Mouse (Mus musculus) adrenal gland, postnatal 36 days (tissue): ENCODE results near the gene Phf13. TPM values are rescaled to one million over a fixed set of nuclear protein-coding genes. Genes with fewer than 3 reads are reported as not detected.
"Not testable (repeated sequence)": the region's sequence is repeated elsewhere in the genome, so short reads cannot be mapped to it uniquely, and the experiment has no call there.

ENCODE experiments used
- DNase-seq, 2 experiments: peaks; one replicate each; pipeline ENCODE4 v3.0.0; 2021; ENCODE audit warnings: mixed read lengths in 1 of 2
- long read RNA-seq, 2 experiments: library from polyadenylated mRNA; stranded (forward); transcript quantifications; one replicate each; pipeline ENCODE4 v2.0.0; 2021; ENCODE audit warnings: borderline sequencing depth in 2 of 2
- total RNA-seq, 2 experiments: library from RNA; stranded (reverse); gene quantifications; 2 replicates each; pipeline ENCODE4 v1.2.3; 2021

The Phf13 gene
- total RNA-seq = 10 to 100 TPM; 17.2 to 17.7 TPM
- long read RNA-seq, experiment 1, transcript Phf13-201 (4 exons, 3,205 nt) = major isoform, 5 of 8 reads
- long read RNA-seq, experiment 1, partial matches to known transcripts = 1 of 8 reads
- long read RNA-seq, experiment 1, other reads (novel, unspliced or antisense) = 2 of 8 reads
- long read RNA-seq, experiment 2, partial matches to known transcripts = 1 of 5 reads
- long read RNA-seq, experiment 2, other reads (novel, unspliced or antisense) = 1 of 5 reads

GRCm38 (mm10) chr4:151996173-151996950 lies at the start of gene Phf13:
TSS of gene Phf13 (minus strand) at chr4:151996258.
- peak; percentile 99 for DNase-seq

- no peak for DNase-seq
Measured at GRCm38 (mm10) chr4:152044609-152045008, 48.6 kb upstream of the Phf13 start.

- no peak for DNase-seq
Measured at GRCm38 (mm10) chr4:152043171-152043570, 47.1 kb upstream of the Phf13 start.

- no peak for DNase-seq
Measured at GRCm38 (mm10) chr4:152041924-152042641, 46.0 kb upstream of the Phf13 start.

DNA sequence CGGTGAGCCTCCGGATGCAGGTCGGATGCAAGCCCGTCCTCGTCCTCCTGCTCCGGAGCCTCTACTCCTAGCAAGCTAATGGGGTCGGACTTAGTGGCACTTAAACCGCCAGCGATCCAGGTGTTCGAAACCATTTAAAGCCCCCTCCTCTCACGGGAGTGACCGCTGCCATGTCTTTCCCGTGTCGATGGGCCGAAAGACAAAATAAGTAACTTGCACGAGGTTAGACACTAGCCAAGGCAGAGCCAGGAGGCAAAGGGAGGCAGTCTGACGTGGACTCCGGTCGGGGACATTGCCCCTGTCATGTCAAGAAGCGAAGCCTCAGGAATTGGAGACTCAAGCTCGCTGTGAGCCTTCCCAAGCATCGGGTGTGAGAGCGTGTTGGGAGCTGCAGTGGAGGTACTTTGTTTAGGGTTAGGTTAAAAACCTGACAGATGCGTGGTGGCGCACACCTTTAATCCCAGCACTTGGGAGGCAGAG lies 43.8 kb upstream of the Phf13 start:
- peak in 1 of 2 experiments; percentile 15 for DNase-seq

DNA sequence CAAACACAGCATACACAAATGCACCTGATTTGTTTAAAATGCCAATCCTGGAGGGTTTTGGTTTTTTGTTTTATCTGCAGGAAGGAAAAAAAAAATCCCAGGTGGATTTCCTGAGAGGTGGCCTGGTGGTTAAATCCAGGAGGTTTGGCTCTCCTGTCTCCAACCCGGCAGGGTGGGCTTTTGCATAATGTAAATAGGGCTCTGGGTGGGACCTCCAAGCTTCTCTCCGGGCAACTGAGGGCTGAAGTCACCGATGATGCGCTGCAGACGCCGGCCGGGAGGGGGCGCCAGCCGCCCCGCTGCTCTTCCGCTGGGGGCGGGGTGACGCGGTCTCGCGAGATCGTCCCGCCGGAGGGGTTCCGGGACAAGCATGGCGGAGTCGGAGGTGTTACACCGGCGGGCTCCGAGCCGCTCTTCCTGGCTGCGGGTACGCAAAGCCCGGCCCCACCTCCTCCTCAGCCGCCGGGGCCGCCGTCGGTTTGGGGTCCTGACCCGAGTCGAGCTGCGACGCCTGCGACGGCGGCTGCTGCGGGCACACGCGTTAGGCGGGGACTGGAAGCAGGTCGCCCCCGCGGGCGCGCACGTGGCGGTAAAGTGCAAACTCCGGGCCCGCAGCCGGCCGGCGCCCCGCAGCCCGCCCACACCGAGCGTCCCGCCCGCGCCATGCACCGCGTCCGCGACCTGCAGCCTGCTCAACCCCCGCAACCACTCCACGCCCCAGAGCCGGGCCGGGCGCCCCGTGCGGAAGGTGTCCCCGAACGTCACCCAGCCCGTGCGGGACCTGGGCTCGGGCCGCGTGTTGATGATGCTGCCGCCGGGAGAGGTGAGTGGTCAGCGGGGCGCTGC lies 43.1 kb upstream of the Phf13 start, which contains the start of gene Nol9:
TSS of gene Nol9 (plus strand) at position 337 of the 846 bp plus-strand sequence.
- DNase-seq = peak; percentile 96 to 98

DNA sequence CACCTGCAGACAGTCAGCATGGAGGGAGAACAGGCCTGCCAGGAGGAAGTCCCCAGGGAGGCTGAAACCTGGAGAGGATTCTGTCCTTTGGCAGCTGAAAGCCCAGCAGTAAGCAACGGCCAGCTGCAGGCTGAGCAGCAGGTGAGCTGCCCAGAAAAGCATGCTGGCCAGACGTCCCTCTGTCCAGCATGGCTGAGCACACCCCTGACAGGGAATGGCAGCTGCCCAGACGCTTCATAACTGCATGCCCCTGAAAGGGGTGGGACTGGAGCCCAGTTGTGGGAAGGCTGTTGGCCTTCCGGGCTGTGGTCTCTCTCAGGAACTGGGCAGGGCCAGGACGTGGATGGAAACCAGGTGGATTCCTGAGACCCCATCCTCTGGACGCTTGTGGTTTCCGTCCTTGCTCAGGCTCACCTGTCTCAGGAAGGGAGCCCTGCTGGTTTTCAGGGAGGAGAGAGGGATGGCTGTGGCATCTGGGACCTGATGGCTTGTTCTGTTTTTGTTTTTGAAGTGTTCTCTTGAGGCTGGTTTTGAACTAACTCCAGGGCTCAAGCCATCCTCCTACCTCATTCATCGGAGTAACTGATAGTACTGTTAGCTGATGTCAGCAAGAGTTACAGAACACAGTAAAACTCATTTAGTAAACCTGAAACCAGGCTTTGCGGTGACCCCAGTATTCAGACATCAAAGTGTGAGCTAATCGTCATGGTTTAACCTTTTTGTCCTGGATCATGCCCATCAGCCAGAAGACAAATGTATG lies 42.3 kb upstream of the Phf13 start, which contains the start of gene Tas1r1:
TSS of gene Tas1r1 (minus strand) at position 344 of the 760 bp plus-strand sequence.
- DNase-seq = no peak

DNA sequence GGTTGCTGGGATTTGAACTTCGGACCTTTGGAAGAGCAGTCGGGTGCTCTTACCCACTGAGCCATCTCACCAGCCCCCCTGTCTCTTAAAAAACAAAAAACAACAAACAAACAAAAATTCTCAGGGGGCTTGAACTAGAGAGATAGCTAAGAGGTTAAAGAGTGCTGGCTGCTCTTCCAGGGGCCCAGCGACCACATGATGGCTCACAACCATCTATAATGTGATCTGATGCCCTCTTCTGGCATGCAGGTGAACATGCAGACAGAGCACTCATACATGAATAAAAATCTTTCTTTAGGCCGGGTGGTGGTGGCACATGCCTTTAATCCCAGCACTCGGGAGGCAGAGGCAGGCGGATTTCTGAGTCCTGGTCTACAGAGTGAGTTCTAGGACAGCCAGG lies 40.4 kb upstream of the Phf13 start:
- not testable (repeated sequence) for DNase-seq

- no peak for DNase-seq
Measured at GRCm38 (mm10) chr4:152032922-152033321, 36.9 kb upstream of the Phf13 start.

- DNase-seq = no peak
Measured at GRCm38 (mm10) chr4:152029997-152030396, 33.9 kb upstream of the Phf13 start.

DNA sequence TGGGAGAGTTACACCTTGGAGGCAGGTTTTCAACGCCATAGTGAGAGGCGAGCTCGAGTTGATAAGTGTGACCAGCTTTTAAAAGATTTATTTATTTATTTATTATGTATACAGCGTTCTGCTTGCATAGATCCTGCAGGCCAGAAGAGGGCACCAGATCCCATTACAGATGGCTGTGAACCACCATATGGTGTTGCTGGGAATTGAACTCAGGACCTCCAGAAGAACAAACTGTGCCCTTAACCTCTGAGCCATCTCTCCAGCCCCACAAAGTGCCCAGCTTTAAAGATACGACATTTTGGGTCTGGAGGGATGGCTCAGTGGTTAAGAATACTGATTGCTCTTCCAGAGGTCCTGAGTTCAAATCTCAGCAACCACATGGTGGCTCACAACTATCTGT lies 33.0 kb upstream of the Phf13 start:
- peak; percentile 25 to 52 for DNase-seq

- DNase-seq = no peak
Measured at GRCm38 (mm10) chr4:152028456-152028855, 32.4 kb upstream of the Phf13 start.

GRCm38 (mm10) chr4:152027524-152027923 lies 31.5 kb upstream of the Phf13 start, which contains the start of gene Zbtb48:
TSS of gene Zbtb48 (minus strand) at chr4:152027671.
- peak; percentile 97 to 98 for DNase-seq

DNA sequence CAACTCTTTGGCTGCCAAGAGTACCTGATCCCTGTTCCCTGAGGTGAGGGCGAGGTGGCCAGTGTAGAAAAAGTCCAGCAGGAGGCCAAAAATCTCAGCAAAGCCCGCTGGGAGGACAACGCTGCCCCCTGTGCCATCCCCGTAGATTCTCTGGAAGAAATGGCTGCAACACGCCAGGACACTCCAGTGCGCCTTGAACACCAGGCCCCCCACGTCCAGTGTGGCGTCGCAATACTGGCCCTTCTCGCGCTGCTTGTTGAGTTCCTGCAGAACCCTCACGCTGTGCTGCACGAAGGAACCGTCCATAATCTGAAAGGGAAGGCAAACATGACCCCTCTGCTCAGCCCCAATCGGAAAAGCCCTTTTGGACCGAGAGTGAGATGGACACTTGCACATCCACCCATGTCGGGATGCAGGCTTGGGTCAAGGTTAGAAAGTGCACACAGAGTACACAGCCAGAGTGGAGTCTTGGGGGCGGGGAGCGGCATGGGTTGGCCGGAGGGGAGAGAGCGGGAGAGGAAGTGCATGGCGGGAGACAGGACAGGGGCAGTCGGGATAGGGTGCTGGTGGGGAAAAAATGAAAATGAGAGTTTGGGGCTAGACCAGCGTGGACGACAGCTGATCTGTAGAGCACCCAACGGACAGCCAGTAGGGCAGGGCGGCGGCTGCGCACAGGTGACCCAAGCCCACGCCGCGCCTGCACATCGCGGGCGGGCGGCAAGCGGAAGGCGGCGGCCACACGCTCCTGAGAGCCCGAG lies 30.9 kb upstream of the Phf13 start:
- DNase-seq = peak; percentile 47 to 70

DNA sequence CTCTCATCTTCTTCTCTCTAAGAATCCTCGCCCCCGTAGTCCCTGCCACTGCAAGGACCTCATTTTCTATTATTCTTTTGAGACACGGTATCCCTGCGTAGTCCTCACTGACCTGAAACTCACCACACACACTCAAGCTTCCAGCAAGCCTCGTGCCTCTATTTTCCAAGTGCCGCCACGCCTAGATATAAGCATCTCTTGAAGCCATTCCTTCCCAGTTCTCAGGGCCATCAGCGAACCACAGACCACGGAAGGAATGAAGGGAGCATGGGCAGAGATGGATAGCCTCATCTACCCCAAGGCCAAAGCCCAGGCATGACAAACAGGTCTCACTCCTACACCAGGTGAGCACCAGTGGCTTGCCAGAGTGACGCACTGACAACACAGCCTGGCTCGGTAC lies 28.5 kb upstream of the Phf13 start:
- DNase-seq = no peak

DNA sequence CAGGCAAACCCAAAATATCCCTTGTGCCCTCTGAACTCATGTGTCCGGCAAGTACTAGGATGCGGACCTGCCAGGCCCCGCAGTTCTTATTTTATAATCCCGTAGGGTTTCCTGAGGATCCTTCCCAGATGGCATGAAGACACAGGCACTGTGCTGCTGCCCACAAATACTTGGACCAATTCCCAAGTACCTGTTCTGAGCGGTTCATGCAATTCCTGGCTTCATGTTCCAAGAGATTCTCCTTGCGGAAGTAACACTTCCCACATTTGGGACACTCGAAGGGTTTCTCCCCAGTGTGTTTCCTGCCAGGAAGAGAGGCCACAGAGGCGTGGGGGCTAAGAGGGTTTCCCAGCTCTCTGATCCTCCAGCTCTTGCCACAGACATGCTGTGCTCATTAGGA lies 26.4 kb upstream of the Phf13 start:
- no peak for DNase-seq

GRCm38 (mm10) chr4:152021568-152022097 lies 25.6 kb upstream of the Phf13 start:
- no peak for DNase-seq

- no peak for DNase-seq
Measured at GRCm38 (mm10) chr4:152020024-152020423, 24.0 kb upstream of the Phf13 start.

GRCm38 (mm10) chr4:152019073-152019472 lies 23.0 kb upstream of the Phf13 start:
- no peak for DNase-seq
